Mouse (Mus musculus) layer of hippocampus, postnatal 14 days (tissue): ENCODE results near the gene Zp1. TPM values are rescaled to one million over a fixed set of nuclear protein-coding genes. Genes with fewer than 3 reads are reported as not detected.

Experiments used
- DNase-seq, 2 experiments: peaks; one replicate each; pipeline ENCODE4 v3.0.0; 2021 to 2022; ENCODE audit warnings: low spot score in 2 of 2, mixed read lengths in 1 of 2
- total RNA-seq, 2 experiments: library from RNA; stranded (reverse); gene quantifications; 2 replicates each; pipeline ENCODE4 v1.2.3; 2021

Zp1 gene
- total RNA-seq, 2 experiments from 2014 or later = not detected

DNA sequence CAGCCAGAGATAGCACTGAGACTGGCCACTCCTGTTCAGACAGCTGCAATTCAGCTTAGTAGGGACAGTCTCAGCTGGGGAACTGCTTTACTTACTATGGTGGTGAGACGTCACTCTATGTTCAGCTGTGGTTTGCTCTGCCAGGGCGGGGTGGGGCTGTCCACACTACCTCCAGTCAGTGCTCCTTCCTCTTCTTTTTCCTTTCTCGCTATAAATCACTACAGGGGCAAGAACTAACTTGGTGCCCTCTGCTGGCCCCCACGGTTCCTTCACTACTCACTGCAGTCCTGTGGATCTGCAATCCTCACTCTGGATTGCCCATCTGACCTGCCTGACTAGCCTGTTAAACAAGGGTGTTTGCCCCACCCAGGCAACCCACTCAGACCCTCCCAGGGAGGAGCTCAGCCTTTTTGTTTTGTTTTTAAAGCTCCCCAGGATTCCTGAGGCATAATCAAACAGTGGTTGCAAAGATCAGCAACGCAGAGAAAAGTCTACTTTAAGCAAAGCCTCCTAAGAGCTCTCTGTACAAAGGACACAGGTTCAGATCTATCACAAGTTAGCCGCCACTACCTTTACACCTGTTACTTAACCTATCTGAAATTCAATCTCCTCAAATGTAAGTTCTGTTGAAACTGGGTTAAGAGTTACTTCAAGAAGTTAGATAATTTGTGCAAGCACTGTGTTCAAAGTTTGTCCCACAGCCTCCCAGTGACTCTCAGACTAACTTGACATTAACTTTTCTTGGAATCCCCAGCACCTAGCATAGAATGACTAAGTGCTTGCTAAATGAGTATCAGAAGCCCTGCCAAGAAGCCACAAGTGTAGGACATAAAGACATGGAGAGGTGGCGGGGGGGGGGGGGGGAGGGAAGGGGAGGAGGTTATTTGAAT lies 40.1 kb downstream of the Zp1 start:
- DNase-seq = peak in 1 of 2 experiments; percentile 37

DNA sequence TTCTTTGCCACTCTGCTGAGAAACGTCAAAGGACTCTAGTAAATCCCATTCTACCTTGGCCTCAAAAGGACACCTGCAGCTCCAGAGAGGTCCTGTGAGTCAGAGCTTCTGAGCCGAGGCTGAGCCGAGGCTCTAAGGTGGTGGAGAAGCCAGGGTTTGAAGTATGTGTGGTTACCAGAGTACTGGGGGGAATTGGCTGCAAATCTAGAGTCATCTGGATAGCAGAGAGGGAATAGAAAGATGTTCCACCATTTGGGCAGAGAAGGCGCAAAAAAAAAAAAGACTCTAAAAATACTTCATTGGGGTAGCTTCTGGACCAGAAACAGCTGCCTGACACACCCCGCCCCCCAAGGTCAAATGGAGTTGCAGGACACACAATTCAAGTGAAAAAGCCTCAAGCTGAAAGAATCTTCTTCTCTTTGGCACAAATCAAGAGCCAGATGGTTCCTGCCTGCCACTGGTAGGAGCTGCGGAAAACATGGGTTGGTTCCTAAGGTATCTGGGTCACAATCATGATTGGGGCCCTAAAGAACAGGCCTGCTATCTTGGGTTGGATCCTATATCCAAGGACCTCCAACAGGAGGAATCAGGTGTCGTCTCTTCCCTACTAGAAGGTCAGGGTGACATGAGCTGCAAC lies 42.1 kb downstream of the Zp1 start:
- peak in 1 of 2 experiments; percentile 44 for DNase-seq

DNA sequence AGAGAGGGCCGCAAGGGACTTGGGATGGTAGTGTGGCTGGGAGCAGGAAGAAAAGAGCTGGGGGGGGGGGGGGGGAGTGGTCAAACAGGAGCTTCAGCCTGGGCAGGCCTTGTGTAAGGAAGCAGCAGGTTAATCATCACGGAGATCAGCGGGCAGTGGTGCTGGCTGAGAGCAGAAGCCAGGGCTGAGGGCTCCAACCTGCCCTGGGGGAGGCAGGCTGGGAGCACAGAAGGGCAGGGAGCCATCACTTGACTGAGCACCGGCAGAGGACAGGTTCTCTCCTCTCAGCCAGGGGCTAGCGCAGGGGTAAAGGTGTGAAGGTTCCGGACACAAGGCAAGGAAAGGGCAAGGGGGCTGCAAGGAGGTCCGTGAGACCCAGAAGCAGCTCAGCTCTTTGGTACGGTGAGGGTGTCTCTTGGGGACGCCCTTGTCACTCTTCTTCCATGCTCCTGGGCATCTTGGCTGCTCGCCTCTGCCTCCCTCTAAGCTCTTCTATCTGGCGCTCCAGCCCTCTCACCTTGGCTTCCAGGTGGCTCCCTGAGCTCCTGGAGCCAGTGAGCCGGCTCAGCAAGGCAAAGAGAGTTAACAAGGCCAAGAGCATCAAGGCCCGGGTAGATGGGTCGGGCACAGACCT lies 49.0 kb downstream of the Zp1 start:
- no peak for DNase-seq

DNA sequence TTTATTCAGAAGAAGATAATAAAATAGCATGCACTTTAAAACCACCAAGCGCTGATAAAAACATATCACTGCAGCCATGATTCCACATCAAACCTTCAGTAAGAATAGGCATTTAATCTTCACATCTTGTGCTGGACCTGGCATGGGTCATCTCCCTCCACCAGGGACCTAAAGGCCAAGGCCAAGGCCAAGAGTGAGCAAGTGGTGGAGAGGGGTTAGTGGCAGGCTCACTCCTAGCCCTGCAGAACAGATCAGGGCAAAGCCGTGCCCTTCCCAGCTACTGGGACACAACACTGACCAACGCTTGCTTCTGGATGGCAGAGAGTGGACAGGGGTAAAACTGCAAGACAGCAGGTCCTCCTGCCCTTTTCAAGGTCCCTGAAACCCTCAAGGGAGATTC lies 49.8 kb downstream of the Zp1 start:
- DNase-seq = no peak

DNA sequence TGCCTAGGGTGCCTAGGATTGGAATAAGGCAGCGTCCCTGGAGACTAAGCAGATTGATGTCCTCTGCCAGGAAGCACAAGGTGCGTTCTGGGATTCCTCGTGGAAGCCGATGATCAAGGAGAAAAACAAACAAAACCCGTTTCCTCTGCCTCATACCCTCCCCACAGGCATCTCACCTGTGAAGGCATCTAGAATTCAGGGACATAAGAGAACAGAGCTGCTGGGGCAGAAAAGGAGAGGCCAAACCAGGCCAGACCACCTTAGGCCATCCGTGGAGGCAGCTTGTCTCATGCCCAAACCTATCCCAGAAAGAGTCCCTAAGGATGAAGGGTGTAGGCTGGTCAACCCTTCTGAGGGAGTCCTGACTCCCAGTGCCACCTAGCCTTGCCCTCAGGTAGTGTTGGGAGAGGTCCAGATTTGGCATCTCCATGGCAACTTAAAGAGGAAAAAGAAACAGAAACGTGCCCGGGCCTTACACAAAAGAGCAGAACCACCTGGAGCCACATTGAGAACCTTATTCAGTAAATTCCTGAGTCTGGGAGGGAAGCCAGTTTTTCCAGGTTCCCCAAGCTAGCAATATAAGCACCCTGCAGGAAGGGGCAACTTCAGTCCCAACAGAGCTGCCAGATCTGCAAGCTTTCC lies 50.4 kb downstream of the Zp1 start, which contains the start of gene Tmem132a:
Gene Tmem132a, minus strand, starts transcription at position 55 of the 642 bp plus-strand sequence.
- no peak for DNase-seq

DNA sequence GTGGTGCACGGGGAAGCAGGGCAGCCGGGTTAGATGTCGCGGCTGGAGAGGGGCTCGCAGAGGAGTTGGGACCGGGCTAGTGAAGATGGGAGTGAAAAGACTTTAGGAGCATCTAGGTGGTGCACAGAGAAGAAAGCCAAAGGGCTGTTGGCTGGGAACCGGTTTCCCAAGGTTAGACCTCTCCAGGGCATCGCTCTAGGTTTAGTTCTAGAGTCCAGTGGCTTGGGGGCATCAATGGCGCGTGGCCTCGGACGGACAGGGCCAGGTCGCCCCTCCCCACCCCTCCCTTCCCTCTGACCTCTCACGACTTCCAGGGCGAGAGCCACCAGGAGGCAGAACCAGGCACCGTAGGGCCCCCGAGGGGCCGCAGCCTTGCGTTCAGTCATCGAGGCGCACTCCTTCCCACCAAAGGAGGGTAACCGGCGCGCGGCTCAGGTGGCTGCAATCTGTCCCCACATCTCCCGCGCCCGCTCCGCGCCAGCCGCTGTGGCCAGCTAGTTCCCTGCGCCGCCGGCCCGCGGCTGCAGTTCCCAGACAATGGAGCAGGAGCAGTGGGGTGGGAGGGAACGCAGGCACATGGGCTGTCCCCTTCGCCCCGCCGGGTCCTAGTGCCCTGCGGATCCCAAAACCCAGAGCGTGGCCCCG lies 51.1 kb downstream of the Zp1 start:
- peak; percentile 79 to 87 for DNase-seq

DNA sequence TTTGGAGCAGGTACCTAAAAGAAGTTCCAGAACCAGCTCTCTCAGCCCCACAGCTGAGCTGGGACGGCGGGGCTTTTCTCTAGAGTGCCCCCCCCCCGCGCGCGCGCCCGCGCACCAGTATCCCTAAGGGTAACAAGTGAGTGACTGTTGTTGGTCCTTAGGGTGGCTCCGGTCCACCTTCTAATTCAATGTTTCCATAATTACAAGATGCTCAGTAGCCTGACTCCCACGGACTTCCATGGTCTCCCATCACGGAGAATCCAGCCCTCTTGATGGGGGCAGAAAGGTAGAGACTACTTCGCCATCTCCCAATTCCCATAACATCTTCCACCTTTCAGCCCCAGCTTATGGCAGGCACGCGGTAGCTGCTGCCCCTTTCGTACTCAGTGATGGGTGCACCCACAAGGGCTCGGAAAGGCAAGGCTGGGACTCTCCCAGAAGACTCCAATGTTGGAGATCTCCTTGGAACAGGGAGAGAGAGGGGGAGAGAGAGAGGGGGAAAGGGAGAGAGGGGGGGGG lies 51.8 kb downstream of the Zp1 start:
- no peak for DNase-seq

DNA sequence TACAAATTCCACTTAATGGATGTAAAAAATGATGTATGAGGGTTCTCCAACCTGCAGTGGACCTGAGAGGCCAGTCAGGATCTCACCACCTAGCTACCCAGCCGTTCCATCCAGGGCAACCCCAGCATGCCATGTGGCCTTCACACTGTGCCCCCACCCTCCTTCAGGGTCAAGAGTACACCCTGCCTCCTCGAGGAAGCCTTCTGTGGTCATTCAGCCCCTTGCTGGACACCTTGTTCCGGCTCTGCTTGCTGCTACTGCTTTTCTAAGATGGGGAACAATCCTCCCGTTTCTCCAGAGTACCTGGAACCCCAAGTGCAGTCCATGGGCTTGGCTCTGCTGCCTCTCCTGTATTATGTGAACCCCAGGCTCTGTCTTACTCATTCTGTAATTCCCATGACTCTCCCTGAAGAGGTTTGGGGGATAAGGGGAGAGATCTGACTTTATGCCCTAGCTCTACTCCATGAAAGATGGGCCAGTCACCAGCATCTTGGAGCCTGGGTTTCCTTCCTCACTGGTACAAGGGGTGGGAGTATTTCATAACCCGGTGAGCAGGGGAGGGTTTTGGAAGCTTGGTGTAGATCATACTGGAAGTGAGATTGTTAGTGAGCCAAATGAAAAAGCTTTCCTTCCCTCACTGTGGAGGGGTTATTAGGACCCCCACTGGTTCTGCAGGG lies 52.3 kb downstream of the Zp1 start:
- no peak for DNase-seq

DNA sequence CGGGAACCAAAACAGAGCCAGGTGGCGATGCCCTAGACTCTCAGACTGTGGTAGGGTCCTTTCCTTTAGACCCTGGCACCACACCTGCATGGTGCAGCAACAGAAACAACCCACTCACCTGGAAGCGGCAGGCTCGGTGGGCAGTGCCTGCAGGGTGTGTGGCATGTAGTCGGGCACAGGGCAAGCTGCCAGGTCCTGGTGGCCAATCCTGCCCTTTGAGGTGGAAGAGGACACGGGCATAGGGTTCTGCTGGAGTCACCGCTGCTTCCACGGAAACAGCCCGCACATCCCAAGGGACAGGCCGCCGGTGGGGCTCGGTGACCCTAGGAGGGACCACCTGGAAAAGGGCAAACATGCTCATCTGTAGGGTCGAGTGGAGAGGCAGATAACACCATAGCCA lies 54.1 kb downstream of the Zp1 start:
- no peak for DNase-seq

Other genes with a start within 250 kb of the Zp1 start
- gene Pga5, start 242.6 kb downstream of the Zp1 start, total RNA-seq = not detected
- 10 to 100 TPM; 25.1 to 26.6 TPM for gene Vps37c, start 231.9 kb downstream of the Zp1 start, total RNA-seq
- under 1 TPM in 1 of 2 experiments, not detected in 1; 0.19 TPM for gene Cd5, start 181.6 kb downstream of the Zp1 start, total RNA-seq
- under 1 TPM; 0.14 to 0.41 TPM for gene Cd6, start 90.6 kb downstream of the Zp1 start, total RNA-seq
- 1 to 10 TPM; 1.8 to 3.0 TPM for gene Slc15a3, start 80.9 kb downstream of the Zp1 start, total RNA-seq
- gene Tmem132a, start 50.7 kb downstream of the Zp1 start, total RNA-seq = 100 to 1,000 TPM; 221 to 224 TPM
- 10 to 100 TPM; 33.2 to 40.9 TPM for gene Tmem109, start 38.6 kb downstream of the Zp1 start, total RNA-seq
- gene Prpf19, start 25.4 kb downstream of the Zp1 start, total RNA-seq = 100 to 1,000 TPM; 198 to 203 TPM
- under 1 TPM; 0.29 to 0.32 TPM for gene Ptgdr2, start 16.5 kb upstream of the Zp1 start, total RNA-seq
- gene Ccdc86, start 28.6 kb upstream of the Zp1 start, total RNA-seq = 1 to 10 TPM; 8.9 to 9.5 TPM
- not detected for gene Ms4a10, start 54.0 kb upstream of the Zp1 start, total RNA-seq
- gene Ms4a15, start 72.6 kb upstream of the Zp1 start, total RNA-seq = not detected
- not detected for gene Ms4a18, start 97.4 kb upstream of the Zp1 start, total RNA-seq
- gene Ms4a8a, start 160.5 kb upstream of the Zp1 start, total RNA-seq = not detected
- gene 1700017D01Rik, start 210.2 kb upstream of the Zp1 start, total RNA-seq = not detected
- gene 1700025F22Rik, start 244.7 kb upstream of the Zp1 start, total RNA-seq = not detected